Mouse (Mus musculus) ES-Bruce4 (cell line): Measurements from ENCODE around the gene Trit1. TPM values are rescaled to one million over a fixed set of nuclear protein-coding genes. Genes with fewer than 3 reads are reported as not detected.
A peak's percentile ranks its signal among the peaks of the same experiment; 100 is the strongest.
"Not testable (repeated sequence)": the region's sequence is repeated elsewhere in the genome, so short reads cannot be mapped to it uniquely, and the experiment has no call there.

Source experiments
- H3K27ac ChIP-seq: 2 replicates; pipeline ENCODE4 v1.5.1; 2012; ENCODE audit warnings: low read length, inconsistent platforms; ENCODE audit not compliant: insufficient read depth
- H3K27me3 ChIP-seq: 2 replicates; pipeline ENCODE4 v1.6.1; 2012; ENCODE audit warnings: mild to moderate bottlenecking, low read length, inconsistent platforms; ENCODE audit not compliant: control insufficient read depth, poor library complexity, insufficient read depth, severe bottlenecking
- H3K36me3 ChIP-seq: 2 replicates; pipeline ENCODE4 v1.6.1; 2012; ENCODE audit warnings: inconsistent platforms, mild to moderate bottlenecking, low read length, moderate library complexity; ENCODE audit not compliant: control insufficient read depth, poor library complexity, insufficient read depth, severe bottlenecking
- H3K4me1 ChIP-seq: one replicate; pipeline ENCODE4 v1.8.1; 2011; ENCODE audit warnings: low read length; ENCODE audit not compliant: control insufficient read depth, insufficient read depth
- H3K4me3 ChIP-seq: 2 replicates; pipeline ENCODE4 v1.5.1; 2011; ENCODE audit warnings: low read depth, mild to moderate bottlenecking, low read length
- H3K9ac ChIP-seq: 2 replicates; pipeline ENCODE4 v1.6.1; 2012; ENCODE audit warnings: low read depth, mild to moderate bottlenecking, inconsistent platforms; ENCODE audit not compliant: poor library complexity, severe bottlenecking
- H3K9me3 ChIP-seq: replicated peaks from 2 replicates; pipeline ENCODE4 v1.6.1; 2012; ENCODE audit warnings: mild to moderate bottlenecking, low read length, inconsistent platforms; ENCODE audit not compliant: control insufficient read depth, poor library complexity, insufficient read depth, severe bottlenecking
- CTCF ChIP-seq: IDR thresholded peaks from one replicate; pipeline ENCODE4 v1.8.1; 2011; ENCODE audit warnings: low read depth, low read length
- EP300 ChIP-seq: IDR thresholded peaks from 2 replicates; pipeline ENCODE4 v1.6.1; 2011; ENCODE audit warnings: low read depth, low read length; ENCODE audit not compliant: insufficient read depth
- POLR2A ChIP-seq: IDR thresholded peaks from one replicate; pipeline ENCODE4 v1.8.1; 2011; ENCODE audit warnings: low read length; ENCODE audit not compliant: insufficient read depth
- polyA plus RNA-seq: library from polyadenylated mRNA; stranded (reverse); fragments of >200 nt; gene quantifications from 2 replicates; pipeline ENCODE4 v1.2.4, GENCODE M21; 2011; ENCODE audit warnings: low read depth; ENCODE audit not compliant: missing spikeins, insufficient read depth, insufficient read length

Trit1 gene
- polyA plus RNA-seq, 1 experiment, result 33.0 TPM

DNA sequence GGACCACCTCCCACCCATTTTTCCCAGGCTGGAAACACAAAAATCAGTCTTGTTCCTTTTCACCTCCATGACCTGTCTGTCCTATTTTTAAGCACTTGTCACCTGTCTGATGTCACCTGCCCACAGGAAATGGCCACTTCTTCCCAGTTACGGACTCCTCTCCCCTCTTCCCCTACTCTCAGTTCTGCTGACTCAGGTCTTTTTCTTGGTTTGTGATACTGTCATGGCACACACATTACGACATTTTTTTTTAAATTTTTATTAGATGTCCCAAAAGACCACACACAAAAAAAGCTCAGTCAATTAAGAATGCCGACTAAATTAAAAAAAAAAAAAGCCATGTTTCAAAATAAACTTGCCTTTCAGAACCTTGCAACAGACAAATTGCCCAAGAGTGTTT, 33.9 kb upstream of the Trit1 start:
- Histone ChIP-seq H3K4me1 (peaks cover 6% of the 10 kb centered on the region), H3K9ac (no peak overlapping the region), H3K9me3 (no peaks in the 10 kb centered on the region), H3K27ac (no peak overlapping the region), H3K36me3 (no peaks in the 10 kb centered on the region), H3K4me3 (no peak overlapping the region), H3K27me3 (no peaks in the 10 kb centered on the region)
- TF ChIP-seq EP300 (no peak), CTCF (no peak), POLR2A (no peak)

DNA sequence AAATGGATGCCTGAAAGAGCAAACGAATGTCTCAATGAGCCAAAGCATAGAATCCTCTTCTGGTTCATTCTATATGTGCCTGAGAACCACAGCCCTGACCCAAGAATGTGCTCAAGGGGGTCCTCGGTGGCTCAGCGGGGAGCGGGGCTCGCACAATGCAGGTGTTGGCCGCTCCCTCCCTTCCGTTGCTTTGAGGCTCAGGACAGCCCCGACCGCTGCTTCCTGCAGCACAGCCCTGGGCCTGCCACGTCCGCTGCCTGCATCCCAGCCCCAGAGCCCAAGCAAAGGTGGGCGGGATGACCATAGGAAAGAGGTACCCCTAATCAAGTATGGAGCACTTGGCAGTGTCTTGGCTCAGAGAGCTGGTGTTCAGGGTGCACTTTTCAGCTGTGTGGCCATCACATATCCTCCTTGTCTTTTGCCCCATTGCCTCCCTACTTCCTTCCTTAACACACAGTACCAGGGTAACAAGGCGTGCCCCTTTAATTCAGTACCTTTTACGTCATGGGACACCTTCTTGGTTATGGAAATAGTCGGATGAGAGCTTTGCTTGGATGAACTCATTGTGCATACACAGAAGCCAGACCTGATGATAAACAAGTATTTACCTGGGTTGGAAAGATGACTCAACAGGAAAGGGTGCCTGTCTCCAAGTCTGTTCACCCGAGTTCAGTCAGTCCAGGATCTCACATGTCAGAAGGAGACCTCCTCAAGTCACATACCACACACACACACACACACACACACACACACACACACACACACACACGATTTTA, 32.7 kb upstream of the Trit1 start:
- TF ChIP-seq CTCF, result no peak
- no peak for TF ChIP-seq POLR2A
- TF ChIP-seq EP300, result no peak
- Histone ChIP-seq H3K27me3 (no peaks in the 10 kb centered on the region), H3K36me3 (no peaks in the 10 kb centered on the region), H3K9ac (no peak overlapping the region), H3K4me3 (peak overlapping the region; percentile 10; the same call in 1 of the 2 replicates), H3K9me3 (no peaks in the 10 kb centered on the region), H3K4me1 (peaks cover 6% of the 10 kb centered on the region), H3K27ac (no peak overlapping the region)

DNA sequence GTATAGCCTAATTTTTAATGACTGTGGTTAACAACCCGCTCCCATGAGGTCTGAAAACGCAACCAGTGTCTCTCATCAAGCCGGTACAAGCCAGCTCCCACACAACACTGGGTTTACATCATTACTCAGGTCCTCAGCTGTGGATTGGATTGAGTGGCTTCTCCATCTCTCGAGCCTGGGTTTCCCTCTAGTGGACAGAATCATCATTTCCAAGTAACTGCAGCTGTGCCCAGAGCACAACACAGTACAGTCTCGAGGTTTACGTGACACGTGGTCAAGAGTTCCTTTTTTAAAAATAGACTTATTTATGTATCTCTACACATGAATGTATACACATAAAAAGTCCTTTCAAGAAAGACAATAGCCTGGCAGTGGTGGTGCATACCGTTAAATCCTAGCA, 31.3 kb upstream of the Trit1 start:
- H3K27ac ChIP-seq, result no peak overlapping the region
- H3K36me3 ChIP-seq, result no peaks in the 10 kb centered on the region
- TF ChIP-seq EP300, result no peak
- peak; percentile 56 for TF ChIP-seq CTCF
- TF ChIP-seq POLR2A, result no peak
- H3K9me3 ChIP-seq, result no peaks in the 10 kb centered on the region
- no peak overlapping the region for H3K9ac ChIP-seq
- no peaks in the 10 kb centered on the region for H3K27me3 ChIP-seq
- no peak overlapping the region for H3K4me3 ChIP-seq
- H3K4me1 ChIP-seq, result peaks cover 6% of the 10 kb centered on the region

DNA sequence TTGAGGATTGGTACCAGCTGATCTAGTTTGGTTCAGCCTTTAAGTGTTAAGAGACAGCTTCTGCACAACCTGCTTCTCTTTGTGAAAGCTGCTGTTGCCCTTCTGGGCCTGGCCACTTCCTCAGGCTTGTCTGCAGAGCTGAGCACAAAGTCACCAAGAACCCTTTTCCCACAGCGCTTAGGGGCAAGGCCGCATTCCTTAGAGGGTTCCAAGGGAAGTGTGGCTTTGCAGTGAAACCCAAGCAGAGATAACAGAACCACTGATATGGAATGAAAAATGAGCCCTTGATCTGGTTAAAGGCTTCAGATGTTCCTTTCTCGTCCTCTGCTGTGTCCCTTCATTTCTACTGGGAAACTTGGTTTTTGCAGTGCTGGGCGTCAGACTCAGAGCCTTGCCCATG, 29.0 kb upstream of the Trit1 start:
- TF ChIP-seq POLR2A (no peak), EP300 (no peak), CTCF (no peak)
- no peak overlapping the region for H3K27ac ChIP-seq
- H3K9ac ChIP-seq, result no peak overlapping the region
- H3K36me3 ChIP-seq, result no peaks in the 10 kb centered on the region
- no peaks in the 10 kb centered on the region for H3K9me3 ChIP-seq
- H3K4me3 ChIP-seq, result no peak overlapping the region
- H3K4me1 ChIP-seq, result no peaks in the 10 kb centered on the region
- no peaks in the 10 kb centered on the region for H3K27me3 ChIP-seq

DNA sequence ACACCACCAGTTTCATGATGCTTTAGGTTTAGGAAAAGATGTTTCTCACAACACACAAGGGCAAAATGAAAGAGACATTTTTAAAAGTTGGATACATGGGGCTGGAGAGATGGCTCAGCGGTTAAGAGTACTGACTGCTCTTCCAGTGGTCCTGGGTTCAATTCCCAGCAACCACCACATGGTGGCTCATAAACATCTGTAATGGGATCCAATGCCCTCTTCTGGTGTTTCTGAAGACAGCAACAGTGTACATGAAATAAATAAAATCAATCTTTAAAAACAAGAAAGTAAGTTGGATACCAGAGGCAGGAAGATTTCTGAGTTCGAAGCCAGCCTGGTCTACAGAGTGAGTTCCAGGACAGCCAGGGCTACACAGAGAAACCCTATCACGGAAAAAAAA, 28.4 kb upstream of the Trit1 start:
- peak; percentile 31 for TF ChIP-seq CTCF
- not testable (repeated sequence) for H3K27me3 ChIP-seq, H3K9me3 ChIP-seq, H3K9ac ChIP-seq, H3K4me3 ChIP-seq, H3K27ac ChIP-seq, H3K36me3 ChIP-seq, H3K4me1 ChIP-seq

DNA sequence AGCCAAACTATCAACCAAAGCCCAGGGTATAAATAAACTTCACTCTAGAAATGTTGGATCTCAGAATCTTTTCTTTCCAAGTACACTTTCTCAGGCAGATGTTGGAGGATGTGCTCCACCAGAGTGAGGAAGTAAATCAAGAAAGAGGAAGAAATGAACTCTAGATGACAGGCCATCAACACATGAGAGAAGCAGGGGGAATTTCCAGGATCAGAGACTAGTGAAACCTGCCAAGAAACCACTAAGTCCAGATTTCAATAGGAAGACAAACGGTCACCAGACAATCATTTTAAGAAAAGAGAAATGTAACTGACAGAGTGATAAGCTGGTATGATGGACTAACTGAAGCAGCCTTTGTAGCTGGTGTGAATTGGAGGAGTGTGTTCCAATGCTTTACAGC, 25.2 kb upstream of the Trit1 start:
- H3K36me3 ChIP-seq, result no peaks in the 10 kb centered on the region
- H3K9ac ChIP-seq, result no peak overlapping the region
- H3K4me3 ChIP-seq, result no peak overlapping the region
- no peaks in the 10 kb centered on the region for H3K27me3 ChIP-seq
- no peak overlapping the region for H3K27ac ChIP-seq
- no peaks in the 10 kb centered on the region for H3K9me3 ChIP-seq
- no peak for TF ChIP-seq CTCF
- no peak for TF ChIP-seq EP300
- TF ChIP-seq POLR2A, result no peak
- no peaks in the 10 kb centered on the region for H3K4me1 ChIP-seq
